27 mouse cellular contexts compared by ENCODE assay signal in genomic region chr5:16101820-16102219, GRCm38 (mm10).
DNase-seq lines count a peak whose midpoint lies in the region; ATAC-seq and TF ChIP-seq lines count a peak whose summit lies in the region.
"Had no signal": no experiment of that assay in that cellular context is flagged by ENCODE, and none has a peak within 500 bp of the region (broad histone marks: within the 10 kb centered on the region; RNA-seq: fewer than 3 reads in every experiment).

No protein-coding gene starts in this region.

- H3K27ac ChIP-seq in embryonic facial prominence, embryonic 14.5 days (replicated peaks; ENCODE audit: low read depth, low read length): no peak overlapping the region
- no peak overlapping the region for H3K27ac ChIP-seq in embryonic facial prominence, embryonic 10.5 days (replicated peaks)
- 0 out of 2 replicates have a peak overlapping the region, but pooled peaks have one; percentile 39 for H3K27ac ChIP-seq in midbrain, embryonic 13.5 days
- no peak overlapping the region for H3K27ac ChIP-seq in midbrain, postnatal 0 days (ENCODE audit: low read depth, low read length)
- H3K27ac ChIP-seq in midbrain, embryonic 16.5 days (ENCODE audit: low read length): no peak overlapping the region
- no peak overlapping the region for H3K27ac ChIP-seq in midbrain, embryonic 10.5 days (replicated peaks)
- H3K27ac ChIP-seq: embryonic facial prominence, embryonic 12.5 days; embryonic facial prominence, embryonic 15.5 days; forebrain, embryonic 13.5 days; forebrain, embryonic 15.5 days had no signal

- peak; percentile 55; the same call in 1 of the 2 replicates for ATAC-seq in embryonic facial prominence, embryonic 14.5 days (ENCODE audit: low read depth)
- 0 out of 2 replicates have a peak, but pooled peaks have one; percentile 11 for ATAC-seq in midbrain, embryonic 13.5 days
- ATAC-seq in midbrain, postnatal 0 days (ENCODE audit: low FRiP score): no peak
- ATAC-seq in midbrain, embryonic 16.5 days: peak; percentile 60; the same call in 1 of the 2 replicates
- ATAC-seq: CD4-positive, CD25-positive, alpha-beta regulatory T cell, adult 4 months; forebrain, embryonic 13.5 days; forebrain, embryonic 15.5 days; forebrain, postnatal 0 days; Patski had no signal

- H3K36me3 ChIP-seq in embryonic facial prominence, embryonic 14.5 days (ENCODE audit: control insufficient read depth, insufficient read depth, low read length): no peaks in the 10 kb centered on the region
- H3K36me3 ChIP-seq in embryonic facial prominence, embryonic 10.5 days (replicated peaks): no peaks in the 10 kb centered on the region
- no peaks in the 10 kb centered on the region for H3K36me3 ChIP-seq in midbrain, embryonic 13.5 days
- no peaks in the 10 kb centered on the region for H3K36me3 ChIP-seq in midbrain, postnatal 0 days (ENCODE audit: insufficient read depth, low read length)
- H3K36me3 ChIP-seq in midbrain, embryonic 16.5 days (ENCODE audit: control insufficient read depth, insufficient read depth, low read length): no peaks in the 10 kb centered on the region
- no peaks in the 10 kb centered on the region for H3K36me3 ChIP-seq in midbrain, embryonic 10.5 days
- H3K36me3 ChIP-seq: embryonic facial prominence, embryonic 12.5 days; embryonic facial prominence, embryonic 15.5 days; forebrain, embryonic 15.5 days; G1E had no signal

- H3K9ac ChIP-seq in embryonic facial prominence, embryonic 14.5 days (ENCODE audit: low read depth, low read length): no peak overlapping the region
- H3K9ac ChIP-seq in midbrain, embryonic 13.5 days (replicated peaks): no peak overlapping the region
- H3K9ac ChIP-seq in midbrain, postnatal 0 days (replicated peaks; ENCODE audit: low read length, poor library complexity, severe bottlenecking): no peak overlapping the region
- H3K9ac ChIP-seq in midbrain, embryonic 16.5 days (ENCODE audit: low read depth, low read length): no peak overlapping the region
- H3K9ac ChIP-seq: embryonic facial prominence, embryonic 12.5 days; embryonic facial prominence, embryonic 15.5 days; forebrain, embryonic 13.5 days; forebrain, embryonic 15.5 days; forebrain, postnatal 0 days had no signal

- WGBS in embryonic facial prominence, embryonic 14.5 days: 74% methylated on average over 1 of the region's 1 CpGs
- 92% methylated on average over 1 of the region's 1 CpGs for WGBS in embryonic facial prominence, embryonic 10.5 days
- 75% methylated on average over 1 of the region's 1 CpGs for WGBS in midbrain, embryonic 13.5 days
- WGBS in midbrain, postnatal 0 days: 67% methylated on average over 1 of the region's 1 CpGs
- WGBS in midbrain, embryonic 16.5 days: 72% methylated on average over 1 of the region's 1 CpGs
- WGBS in midbrain, embryonic 10.5 days: 97% methylated on average over 1 of the region's 1 CpGs

- DNase-seq in embryonic facial prominence, embryonic 14.5 days (ENCODE audit: low spot score): peak; percentile 40
- no peak for DNase-seq in embryonic facial prominence, embryonic 10.5 days (ENCODE audit: low spot score)
- no peak for DNase-seq in midbrain, postnatal 0 days (ENCODE audit: low spot score)
- no peak for DNase-seq in midbrain, embryonic 10.5 days (ENCODE audit: low spot score)
- DNase-seq: adrenal gland, adult 2 months; adrenal gland, postnatal 10 days; adrenal gland, postnatal 25 days; B cell, adult 2 months; cerebellum, adult 11 months; cerebellum, adult 18-20 months; cerebellum, adult 8-10 months; cerebellum, adult 9-11 months; cerebellum, postnatal 14 days; cerebellum, postnatal 36 days; embryo, embryonic 11 days; forebrain, postnatal 0 days had no signal

- H3K9me3 ChIP-seq in embryonic facial prominence, embryonic 14.5 days (ENCODE audit: control insufficient read depth, low read length): no peaks in the 10 kb centered on the region
- no peaks in the 10 kb centered on the region for H3K9me3 ChIP-seq in embryonic facial prominence, embryonic 10.5 days
- H3K9me3 ChIP-seq in midbrain, embryonic 13.5 days: no peaks in the 10 kb centered on the region
- H3K9me3 ChIP-seq in midbrain, postnatal 0 days (ENCODE audit: low read length): no peaks in the 10 kb centered on the region
- H3K9me3 ChIP-seq in midbrain, embryonic 16.5 days (replicated peaks; ENCODE audit: control insufficient read depth, low read length, poor library complexity, severe bottlenecking): no peaks in the 10 kb centered on the region
- H3K9me3 ChIP-seq in midbrain, embryonic 10.5 days (replicated peaks): no peaks in the 10 kb centered on the region
- H3K9me3 ChIP-seq: embryonic facial prominence, embryonic 12.5 days; embryonic facial prominence, embryonic 15.5 days; forebrain, embryonic 13.5 days; forebrain, embryonic 15.5 days; G1E had no signal

- H3K4me2 ChIP-seq in embryonic facial prominence, embryonic 14.5 days (ENCODE audit: low read depth, low read length): no peak overlapping the region
- H3K4me2 ChIP-seq in midbrain, embryonic 13.5 days (replicated peaks): no peak overlapping the region
- H3K4me2 ChIP-seq in midbrain, postnatal 0 days (ENCODE audit: low read depth, low read length, poor library complexity, severe bottlenecking): no peak overlapping the region
- no peak overlapping the region for H3K4me2 ChIP-seq in midbrain, embryonic 16.5 days (ENCODE audit: low read length)
- H3K4me2 ChIP-seq: embryonic facial prominence, embryonic 12.5 days; embryonic facial prominence, embryonic 15.5 days; forebrain, embryonic 13.5 days; forebrain, embryonic 15.5 days had no signal

- no peak overlapping the region for H3K4me3 ChIP-seq in embryonic facial prominence, embryonic 14.5 days (ENCODE audit: low read depth, low read length)
- no peak overlapping the region for H3K4me3 ChIP-seq in embryonic facial prominence, embryonic 10.5 days
- no peak overlapping the region for H3K4me3 ChIP-seq in midbrain, embryonic 13.5 days (replicated peaks)
- H3K4me3 ChIP-seq in midbrain, postnatal 0 days (ENCODE audit: low read depth, low read length): no peak overlapping the region
- no peak overlapping the region for H3K4me3 ChIP-seq in midbrain, embryonic 16.5 days (ENCODE audit: low read depth, low read length)
- H3K4me3 ChIP-seq in midbrain, embryonic 10.5 days: no peak overlapping the region
- H3K4me3 ChIP-seq: embryonic facial prominence, embryonic 12.5 days; embryonic facial prominence, embryonic 15.5 days; erythroblast, embryonic 14.5 days; forebrain, embryonic 13.5 days; forebrain, embryonic 15.5 days had no signal

- H3K27me3 ChIP-seq in embryonic facial prominence, embryonic 14.5 days (replicated peaks; ENCODE audit: control insufficient read depth, insufficient read depth, low read length): no peaks in the 10 kb centered on the region
- H3K27me3 ChIP-seq in embryonic facial prominence, embryonic 10.5 days (replicated peaks; ENCODE audit: low read depth, poor library complexity, severe bottlenecking): no peaks in the 10 kb centered on the region
- no peaks in the 10 kb centered on the region for H3K27me3 ChIP-seq in midbrain, embryonic 13.5 days
- H3K27me3 ChIP-seq in midbrain, postnatal 0 days (ENCODE audit: insufficient read depth, low read length): no peaks in the 10 kb centered on the region
- no peaks in the 10 kb centered on the region for H3K27me3 ChIP-seq in midbrain, embryonic 16.5 days (ENCODE audit: control insufficient read depth, insufficient read depth, low read depth, low read length)
- H3K27me3 ChIP-seq in midbrain, embryonic 10.5 days (ENCODE audit: low read depth, poor library complexity, severe bottlenecking): no peaks in the 10 kb centered on the region
- H3K27me3 ChIP-seq: CH12.LX; embryonic facial prominence, embryonic 12.5 days; embryonic facial prominence, embryonic 15.5 days; forebrain, embryonic 13.5 days; forebrain, embryonic 15.5 days; Patski had no signal

- no peak for TF ChIP-seq CTCF in midbrain, postnatal 0 days (IDR thresholded peaks at IDR 0.05)

- no peaks in the 10 kb centered on the region for H3K4me1 ChIP-seq in embryonic facial prominence, embryonic 14.5 days (ENCODE audit: control insufficient read depth, insufficient read depth, low read length)
- no peaks in the 10 kb centered on the region for H3K4me1 ChIP-seq in embryonic facial prominence, embryonic 10.5 days
- peaks cover 16% of the 10 kb centered on the region for H3K4me1 ChIP-seq in midbrain, embryonic 13.5 days (replicated peaks)
- H3K4me1 ChIP-seq in midbrain, postnatal 0 days (ENCODE audit: insufficient read depth, low read length): 0 out of 2 replicates have a peak, but pooled peaks cover 4% of the 10 kb centered on the region
- peaks cover 12% of the 10 kb centered on the region for H3K4me1 ChIP-seq in midbrain, embryonic 16.5 days (ENCODE audit: control insufficient read depth, insufficient read depth, low read length)
- no peaks in the 10 kb centered on the region for H3K4me1 ChIP-seq in midbrain, embryonic 10.5 days
- H3K4me1 ChIP-seq: embryonic facial prominence, embryonic 12.5 days; embryonic facial prominence, embryonic 15.5 days had no signal
